Mouse (Mus musculus) heart, adult 2 months (tissue): Measurements from ENCODE around the gene Ubqln1.

ENCODE experiments used
- CTCF ChIP-seq: fragments of 200-600 bp; IDR thresholded peaks from 2 replicates; pipeline ENCODE4 v1.8.1; 2022; ENCODE audit warnings: antibody characterized with exemption, mild to moderate bottlenecking, moderate library complexity
- EP300 ChIP-seq: fragments of 200-500 bp; IDR thresholded peaks from 2 replicates; pipeline ENCODE4 v1.6.1; 2011; ENCODE audit warnings: low read depth, low read length, control low read depth; ENCODE audit not compliant: insufficient read depth
- POLR2A ChIP-seq: fragments of 200-500 bp; IDR thresholded peaks from 2 replicates; pipeline ENCODE4 v1.6.1; 2011; ENCODE audit warnings: mild to moderate bottlenecking, low read depth, low read length, control low read depth; ENCODE audit not compliant: insufficient read depth

- no peak for TF ChIP-seq POLR2A
- TF ChIP-seq CTCF = no peak
- TF ChIP-seq EP300 = no peak
These were observed 2.1 kb upstream of the Ubqln1 start for GRCm38 (mm10) chr13:58217536-58217935.
